Mouse (Mus musculus) liver, embryonic 14.5 days (tissue): Measurements from ENCODE around the gene Rps6kb2.
A peak's percentile ranks its signal among the peaks of the same experiment; 100 is the strongest.

Source experiments
- CTCF ChIP-seq: IDR thresholded peaks from 2 replicates; pipeline ENCODE4 v1.5.1; 2016; ENCODE audit warnings: antibody characterized with exemption, low read depth, control low read depth
- EP300 ChIP-seq: IDR thresholded peaks from 2 replicates; pipeline ENCODE4 v1.6.1; 2016; ENCODE audit warnings: antibody characterized with exemption, low read depth

DNA sequence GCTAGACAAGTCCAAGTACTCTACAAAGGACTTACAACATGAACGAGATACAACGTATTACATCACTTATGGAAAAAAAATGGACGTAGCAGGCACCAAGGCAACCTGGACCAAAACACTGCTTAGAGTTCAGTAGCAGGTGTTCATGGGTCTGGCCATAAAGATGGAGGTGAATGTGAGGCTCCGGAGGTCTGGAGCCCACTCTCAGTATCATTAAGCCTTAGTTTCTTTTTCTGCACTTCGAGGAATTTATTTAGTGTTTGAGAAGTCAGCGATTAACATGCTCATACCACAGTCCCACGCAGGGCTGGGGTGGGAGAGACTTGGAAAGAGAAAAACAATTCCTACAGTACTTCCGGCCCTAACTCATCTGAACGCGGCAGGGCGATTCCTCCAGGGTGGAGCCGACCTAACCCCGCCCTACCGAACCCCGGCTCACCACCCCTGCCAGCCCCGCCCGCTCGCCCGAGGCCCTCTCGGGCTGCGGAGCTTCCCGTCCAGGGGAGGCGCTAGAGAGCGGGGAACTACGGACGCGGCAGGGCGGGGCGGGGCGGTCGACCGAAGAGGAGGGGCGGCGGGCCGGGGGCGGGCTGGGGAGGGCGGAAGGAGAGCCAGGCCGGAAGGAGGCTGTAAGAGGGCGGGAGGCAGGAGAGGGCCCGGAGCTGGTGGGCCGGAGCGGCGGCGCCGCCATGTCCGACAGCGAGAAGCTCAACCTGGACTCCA is 28.5 kb upstream of the Rps6kb2 start, which contains the start of gene Ppp1ca:
- TF ChIP-seq CTCF, result peak; percentile 90
- TF ChIP-seq EP300, result no peak
